Mouse (Mus musculus): ENCODE results near the gene Slc38a6.

Slc38a6 gene

DNA sequence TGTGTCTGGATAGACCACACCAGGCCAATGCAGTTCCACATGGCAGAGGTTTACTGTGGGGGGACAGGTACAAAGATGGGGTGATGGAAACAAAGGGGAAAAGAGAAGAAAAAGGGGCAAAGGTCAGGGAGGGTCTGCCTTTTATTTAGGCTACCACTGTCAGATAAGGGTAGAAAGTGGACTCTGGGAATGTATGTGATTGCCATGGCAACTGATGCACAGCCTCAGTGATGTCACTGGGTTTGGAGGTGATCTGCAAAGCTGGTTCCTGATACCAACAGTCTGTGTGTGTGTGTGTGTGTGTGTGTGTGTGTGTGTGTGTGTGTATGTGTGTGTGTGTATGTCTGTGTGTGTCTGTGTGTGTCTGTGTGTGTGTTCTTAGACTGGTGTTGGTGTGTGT lies 106.4 kb downstream of the Slc38a6 start:
- DNase-seq (ENCODE audit: low spot score in 2 of 2) = no peak

DNA sequence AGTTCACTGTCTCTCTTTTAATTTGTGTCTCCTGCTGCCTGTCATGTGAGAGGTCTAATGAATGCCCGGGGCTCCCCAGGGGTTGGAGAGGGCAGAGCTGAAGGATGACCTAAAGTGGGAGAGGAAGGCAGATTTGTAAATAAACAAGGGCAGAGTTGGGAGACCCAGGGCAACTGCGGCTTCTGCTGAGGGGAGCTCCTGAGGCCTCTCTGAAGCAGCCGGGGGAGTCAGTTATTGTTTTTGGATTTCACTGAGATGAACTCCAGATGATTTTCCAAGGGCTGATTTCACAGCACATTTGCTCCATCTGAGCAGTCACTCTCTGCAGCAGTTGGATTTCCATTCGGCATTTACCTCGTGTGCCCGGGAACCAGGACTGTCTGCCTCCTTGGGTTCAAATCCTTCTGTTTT lies 107.3 kb downstream of the Slc38a6 start:
- DNase-seq (ENCODE audit: low spot score in 2 of 2) = no peak

DNA sequence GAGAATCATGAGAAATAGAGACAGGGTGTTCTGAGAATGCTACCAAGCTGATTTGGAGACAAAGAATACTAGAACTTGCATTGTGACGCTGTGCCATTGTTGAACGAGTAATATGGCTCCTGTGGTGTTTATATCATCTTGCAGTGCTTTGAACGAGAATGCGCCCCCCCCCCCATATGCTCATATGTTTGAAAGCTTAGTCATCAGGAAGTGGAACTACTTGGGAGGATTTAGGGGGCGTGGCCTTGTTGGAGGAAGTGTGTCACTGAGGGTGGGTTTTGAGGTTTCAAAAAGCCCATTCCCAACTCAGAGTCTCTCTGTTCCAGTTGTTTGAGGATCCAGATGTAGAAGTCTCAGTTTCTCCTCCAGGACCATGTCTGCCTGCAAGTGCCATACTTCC lies 108.0 kb downstream of the Slc38a6 start:
- no peak for DNase-seq (ENCODE audit: low spot score in 2 of 2)

DNA sequence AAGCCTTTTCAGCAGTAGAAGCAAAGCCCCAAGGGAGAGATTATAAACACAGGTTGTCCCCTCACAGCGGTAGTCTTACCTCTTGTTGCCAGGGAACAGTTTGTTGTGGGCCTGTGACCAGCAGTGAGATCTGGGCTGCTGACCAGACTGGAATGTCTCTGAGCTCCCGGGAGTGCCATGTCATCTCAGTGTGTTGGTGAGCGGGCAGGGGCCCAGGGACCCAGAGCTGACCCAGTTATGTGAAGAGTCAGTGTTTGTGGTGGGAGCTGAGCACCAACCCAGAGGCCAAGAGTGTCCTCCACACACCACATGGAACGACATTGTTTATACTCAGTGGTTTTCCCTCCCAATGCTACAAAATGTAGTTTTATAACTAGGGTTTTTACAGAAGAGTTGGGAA lies 112.8 kb downstream of the Slc38a6 start:
- DNase-seq (ENCODE audit: low spot score in 2 of 2) = no peak

DNA sequence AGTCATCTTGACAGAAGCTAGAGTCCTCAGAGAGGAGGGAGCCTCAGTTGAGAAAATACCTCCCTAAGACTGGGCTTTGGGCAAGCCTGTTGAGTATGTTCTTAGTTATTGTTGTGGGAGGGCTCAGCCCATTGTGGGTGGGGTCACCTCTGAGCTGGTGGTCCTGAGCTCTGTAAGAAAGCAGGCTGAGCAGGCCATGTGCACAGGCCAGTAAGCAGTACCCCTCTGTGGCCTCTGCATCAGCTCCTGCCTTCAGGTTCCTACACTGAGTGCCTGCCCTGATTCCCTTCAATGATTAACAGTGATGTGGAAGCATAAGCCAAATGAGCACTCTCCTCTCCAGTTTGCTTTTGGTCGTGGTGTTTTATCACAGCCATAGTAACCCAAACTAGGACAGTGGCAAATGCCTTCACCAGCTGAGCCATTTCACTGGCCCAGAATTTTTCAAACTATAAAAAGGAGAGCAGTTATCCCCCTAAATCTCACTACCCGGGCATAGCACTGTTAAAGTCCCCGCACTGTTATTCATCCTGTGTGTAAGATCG lies 114.0 kb downstream of the Slc38a6 start:
- no peak for DNase-seq (ENCODE audit: low spot score in 2 of 2)

DNA sequence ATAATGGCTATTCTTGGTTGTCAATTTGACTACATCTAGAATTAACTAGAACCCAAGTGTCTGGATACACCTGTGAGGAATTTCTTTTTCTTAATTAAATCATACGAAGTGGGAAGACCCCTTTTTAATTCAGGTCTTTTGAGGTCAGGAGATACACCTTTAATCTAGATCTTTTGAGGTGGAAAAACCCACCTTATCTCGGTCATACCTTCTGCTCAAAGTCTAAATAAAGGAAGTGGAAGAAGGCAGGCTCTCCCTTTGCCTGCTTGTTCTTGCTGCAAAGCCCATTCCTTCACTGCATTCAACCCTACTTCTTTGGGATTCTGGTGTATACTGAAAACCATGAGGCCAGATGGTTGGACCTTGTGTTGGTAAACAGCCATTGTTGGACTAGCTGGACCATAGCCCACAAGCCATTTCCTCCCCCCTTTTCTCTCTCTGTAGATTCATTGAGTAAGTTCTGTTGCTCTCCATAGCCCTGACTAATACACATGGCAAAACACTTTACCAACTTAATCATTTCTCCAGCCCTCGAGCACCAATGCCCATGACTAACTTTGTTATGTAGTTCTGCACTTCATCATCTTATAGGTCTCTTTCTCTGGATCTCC lies 115.0 kb downstream of the Slc38a6 start:
- no peak for DNase-seq (ENCODE audit: low spot score in 2 of 2)

DNA sequence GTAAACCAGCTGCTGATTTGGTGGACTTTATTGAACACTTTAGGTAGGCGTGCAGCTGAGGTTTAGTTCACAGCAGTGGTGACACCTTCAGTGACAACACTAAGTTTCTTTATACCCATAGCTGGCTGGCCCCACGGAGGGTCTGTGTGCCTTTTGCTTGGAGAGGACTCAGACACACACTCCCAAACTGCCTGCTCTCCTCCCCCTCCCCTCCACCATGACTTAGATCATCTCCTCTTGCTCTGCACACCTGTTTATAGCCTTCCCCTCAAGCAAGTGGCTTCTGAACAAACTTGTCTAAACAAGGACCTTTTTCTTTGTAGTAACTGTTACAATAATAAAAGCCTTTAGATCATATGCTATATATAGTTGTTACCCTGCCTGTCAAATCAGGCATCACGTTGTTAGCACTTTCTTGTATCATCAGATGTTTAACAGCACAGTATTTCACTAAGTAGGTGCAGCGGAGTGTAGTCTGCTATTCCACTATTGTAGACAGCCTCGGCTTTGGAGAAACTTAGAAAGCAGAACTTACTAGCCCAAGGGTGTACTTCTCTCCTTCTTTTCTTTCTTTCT lies 115.6 kb downstream of the Slc38a6 start:
- no peak for DNase-seq (ENCODE audit: low spot score in 2 of 2)

DNA sequence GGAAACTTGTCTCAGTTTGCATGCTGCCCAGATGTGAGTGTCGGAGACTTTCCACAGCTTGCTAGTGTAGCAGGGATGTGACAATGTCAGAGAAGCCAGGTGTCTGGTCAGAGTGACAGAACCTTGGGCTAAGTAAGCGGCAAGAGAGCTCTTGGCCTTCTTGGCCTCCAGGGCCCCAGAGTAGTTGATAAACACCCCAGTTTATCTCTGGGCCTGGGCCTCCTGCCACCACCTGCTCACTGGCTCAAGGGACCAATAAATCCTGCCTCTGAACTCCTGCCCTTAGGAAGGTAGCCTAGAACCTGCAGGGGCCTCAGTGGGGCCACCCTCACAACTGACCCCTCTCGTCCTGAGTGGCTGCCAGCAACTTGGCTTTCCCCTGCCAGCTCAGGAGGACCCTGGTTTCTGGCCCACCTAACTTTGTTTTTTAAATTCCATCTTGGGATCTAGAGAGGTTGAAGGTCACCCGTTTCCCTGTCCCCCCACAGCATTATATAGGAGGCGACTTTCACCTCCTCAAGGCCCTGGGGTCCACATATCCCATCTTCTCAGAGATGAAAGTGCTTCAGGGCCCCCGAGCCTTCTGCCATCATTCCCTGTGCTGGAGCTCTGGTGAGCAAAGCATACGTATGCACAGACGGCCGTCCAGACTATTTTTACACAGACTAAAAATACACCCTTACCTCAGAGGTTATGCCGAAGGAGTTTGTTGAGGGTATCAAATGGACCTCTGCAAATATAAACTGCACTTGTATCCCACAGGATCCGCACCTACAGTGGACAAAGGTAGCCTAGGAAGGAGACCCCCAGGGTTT lies 116.5 kb downstream of the Slc38a6 start:
- DNase-seq (ENCODE audit: low spot score in 2 of 2) = no peak

Data from right cerebral cortex, postnatal 36 days (tissue).